ENCODE assay signal across 18 mouse cellular contexts in genomic region chr5:43183556-43183955, GRCm38 (mm10).
"Had no signal": no experiment of that assay in that cellular context is flagged by ENCODE, and none has a peak within 500 bp of the region (broad histone marks: within the 10 kb centered on the region; RNA-seq: fewer than 3 reads in every experiment).

No protein-coding gene starts in this region.

- H3K4me1 ChIP-seq: midbrain, embryonic 10.5 days; midbrain, embryonic 12.5 days; neural tube, embryonic 13.5 days; neural tube, embryonic 15.5 days had no signal

- H3K9me3 ChIP-seq: midbrain, embryonic 10.5 days; midbrain, embryonic 12.5 days; neural tube, embryonic 13.5 days; neural tube, embryonic 15.5 days had no signal

- H3K27me3 ChIP-seq: midbrain, embryonic 12.5 days; neural tube, embryonic 13.5 days; neural tube, embryonic 15.5 days had no signal

- H3K4me3 ChIP-seq: midbrain, embryonic 10.5 days; midbrain, embryonic 12.5 days; myocyte; neural tube, embryonic 13.5 days; neural tube, embryonic 15.5 days had no signal

- ATAC-seq: midbrain, embryonic 16.5 days had no signal

- H3K9ac ChIP-seq: lung, embryonic 14.5 days; midbrain, embryonic 12.5 days; neural tube, embryonic 13.5 days; neural tube, embryonic 15.5 days had no signal

- DNase-seq: lung, embryonic 14.5 days; lung, postnatal 10 days; lung, postnatal 4 days; midbrain, embryonic 14.5 days; retina, postnatal 1 day; right cerebral cortex, adult 18-20 months; right cerebral cortex, postnatal 25 days; right cerebral cortex, postnatal 4 days; spleen, adult 18-20 months; thymus, adult 18-20 months; thymus, postnatal 14 days; thymus, postnatal 36 days had no signal

- H3K4me2 ChIP-seq: lung, embryonic 14.5 days; midbrain, embryonic 12.5 days; neural tube, embryonic 13.5 days; neural tube, embryonic 15.5 days had no signal

- H3K27ac ChIP-seq: midbrain, embryonic 10.5 days; midbrain, embryonic 12.5 days; neural tube, embryonic 13.5 days; neural tube, embryonic 15.5 days had no signal

- H3K36me3 ChIP-seq: midbrain, embryonic 10.5 days; midbrain, embryonic 12.5 days; neural tube, embryonic 13.5 days; neural tube, embryonic 15.5 days had no signal
